Mouse (Mus musculus) CD4-positive, CD25-positive, alpha-beta regulatory T cell, adult 2 months (primary cell): ENCODE measurements around the gene Rad17.

ENCODE experiments used
- DNase-seq: peaks from one replicate; pipeline ENCODE4 v3.0.0-alpha.2; 2012; ENCODE audit warnings: low read depth, low spot score

The Rad17 gene

DNA sequence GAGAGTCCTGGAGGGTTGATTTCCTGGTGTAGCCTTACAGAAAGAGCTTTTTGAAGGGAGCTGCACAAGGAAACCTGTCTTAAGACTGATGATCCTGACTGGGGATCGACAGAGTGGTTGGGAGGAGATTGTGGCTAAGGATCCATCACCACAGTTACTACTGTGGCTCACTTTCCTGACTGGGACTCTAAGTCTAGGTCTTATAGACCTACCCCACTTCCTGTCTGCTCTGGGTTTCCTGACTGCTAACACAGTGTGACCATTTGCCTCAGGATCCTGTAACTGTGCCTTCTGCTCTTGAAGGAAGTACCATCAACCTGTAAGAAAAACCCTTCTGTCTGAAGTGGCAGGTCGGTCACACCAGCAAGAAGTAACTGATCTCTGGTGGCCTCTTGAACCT, 80.1 kb downstream of the Rad17 start:
- DNase-seq = no peak

- DNase-seq = no peak
Observed at GRCm38 (mm10) chr13:100568359-100568758, 82.5 kb downstream of the Rad17 start.
